Mouse (Mus musculus) myocyte (in vitro differentiated cells): Measurements from ENCODE around the gene Osbpl5. TPM values are rescaled to one million over a fixed set of nuclear protein-coding genes. Genes with fewer than 3 reads are reported as not detected.

Source experiments
- H3K27me3 ChIP-seq: one replicate; pipeline ENCODE4 v1.6.1; 2011; ENCODE audit not compliant: control insufficient read depth, insufficient read depth, insufficient read length
- H3K36me3 ChIP-seq: one replicate; pipeline ENCODE4 v1.6.1; 2011; ENCODE audit not compliant: control insufficient read depth, insufficient read depth
- H3K4me2 ChIP-seq: one replicate; pipeline ENCODE4 v1.6.1; 2011; ENCODE audit warnings: low read depth, control low read depth
- H3K4me3 ChIP-seq: one replicate; pipeline ENCODE4 v1.5.1; 2011; ENCODE audit warnings: mild to moderate bottlenecking, control low read depth, moderate library complexity
- H3K79me2 ChIP-seq: one replicate; pipeline ENCODE4 v1.6.1; 2011; ENCODE audit not compliant: control insufficient read depth, insufficient read depth
- H3ac ChIP-seq: one replicate; pipeline ENCODE4 v1.6.1; 2011; ENCODE audit not compliant: control insufficient read depth, insufficient read length
- CEBPB ChIP-seq: IDR thresholded peaks from 2 replicates; pipeline ENCODE4 v1.6.1; 2011; ENCODE audit warnings: mild to moderate bottlenecking, moderate library complexity; ENCODE audit not compliant: poor library complexity, insufficient read depth, severe bottlenecking
- E2F4 ChIP-seq: IDR thresholded peaks from one replicate; pipeline ENCODE4 v1.6.1; 2011; ENCODE audit warnings: mild to moderate bottlenecking, control low read depth, moderate library complexity; ENCODE audit not compliant: insufficient read depth
- MAX ChIP-seq: IDR thresholded peaks from one replicate; pipeline ENCODE4 v1.6.1; 2011; ENCODE audit warnings: low read depth, mild to moderate bottlenecking, control low read depth
- MYOD1 ChIP-seq, 3 experiments: IDR thresholded peaks; one replicate each; pipeline ENCODE4 v1.6.1; 2011; ENCODE audit warnings: control low read depth in 2 of 3, low read depth in 2 of 3, mild to moderate bottlenecking in 2 of 3, moderate library complexity in 1 of 3; ENCODE audit not compliant: insufficient read length in 2 of 3, control insufficient read depth in 1 of 3
- MYOG ChIP-seq, 3 experiments: IDR thresholded peaks; one replicate each; pipeline ENCODE4 v1.6.1; 2011; ENCODE audit warnings: control low read depth in 2 of 3, low read depth in 2 of 3, mild to moderate bottlenecking in 2 of 3; ENCODE audit not compliant: insufficient read length in 2 of 3, control insufficient read depth in 1 of 3, insufficient read depth in 1 of 3
- POLR2A ChIP-seq: IDR thresholded peaks from one replicate; pipeline ENCODE4 v1.6.1; 2011; ENCODE audit warnings: low read depth, mild to moderate bottlenecking, control low read depth, moderate library complexity; ENCODE audit not compliant: insufficient read length
- POLR2AphosphoS2 ChIP-seq: IDR thresholded peaks from one replicate; pipeline ENCODE4 v1.6.1; 2011; ENCODE audit warnings: low read depth, control low read depth; ENCODE audit not compliant: insufficient read length
- REST ChIP-seq: IDR thresholded peaks from one replicate; pipeline ENCODE4 v1.6.1; 2011; ENCODE audit warnings: mild to moderate bottlenecking, control low read depth, moderate library complexity; ENCODE audit not compliant: insufficient read depth, insufficient read length
- SRF ChIP-seq: IDR thresholded peaks from one replicate; pipeline ENCODE4 v1.6.1; 2011; ENCODE audit warnings: low read depth; ENCODE audit not compliant: control insufficient read depth, insufficient read length
- TCF12 ChIP-seq: IDR thresholded peaks from one replicate; pipeline ENCODE4 v1.6.1; 2011; ENCODE audit warnings: mild to moderate bottlenecking, control low read depth; ENCODE audit not compliant: poor library complexity, insufficient read depth, severe bottlenecking
- TCF3 ChIP-seq: IDR thresholded peaks from one replicate; pipeline ENCODE4 v1.6.1; 2011; ENCODE audit warnings: low read depth, control low read depth; ENCODE audit not compliant: insufficient read length
- USF1 ChIP-seq: IDR thresholded peaks from one replicate; pipeline ENCODE4 v1.6.1; 2011; ENCODE audit warnings: low read depth, mild to moderate bottlenecking, control low read depth, moderate library complexity
- polyA plus RNA-seq: library from polyadenylated mRNA; unstranded; fragments of >200 nt; fragmentation: generic; extraction: Trizol; gene quantifications from one replicate; pipeline ENCODE4 v1.2.1, GENCODE M21; 2012; ENCODE audit warnings: missing spikeins

Osbpl5 gene
- polyA plus RNA-seq, 1 experiment = 49.6 TPM

DNA sequence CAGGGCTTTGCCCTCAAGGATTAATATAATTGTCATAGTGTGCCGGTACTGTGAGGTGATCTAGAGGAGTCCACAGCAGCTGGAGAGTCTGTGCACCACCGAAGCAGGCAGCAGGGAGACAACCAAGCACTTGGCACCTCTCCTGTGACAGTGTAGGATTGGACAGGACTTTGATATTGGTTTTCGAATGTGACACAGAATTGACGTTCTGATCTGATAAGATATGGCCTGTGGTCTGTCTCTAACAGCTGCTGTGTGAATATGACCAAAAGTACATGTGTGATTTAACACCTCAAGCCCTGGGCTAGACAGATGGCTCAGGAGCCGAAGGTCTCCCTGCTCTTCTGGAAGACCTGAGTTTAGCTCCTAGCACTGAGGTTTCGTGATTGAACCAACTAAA, 11.5 kb upstream of the Osbpl5 start:
- H3K36me3 ChIP-seq = no peaks in the 10 kb centered on the region

DNA sequence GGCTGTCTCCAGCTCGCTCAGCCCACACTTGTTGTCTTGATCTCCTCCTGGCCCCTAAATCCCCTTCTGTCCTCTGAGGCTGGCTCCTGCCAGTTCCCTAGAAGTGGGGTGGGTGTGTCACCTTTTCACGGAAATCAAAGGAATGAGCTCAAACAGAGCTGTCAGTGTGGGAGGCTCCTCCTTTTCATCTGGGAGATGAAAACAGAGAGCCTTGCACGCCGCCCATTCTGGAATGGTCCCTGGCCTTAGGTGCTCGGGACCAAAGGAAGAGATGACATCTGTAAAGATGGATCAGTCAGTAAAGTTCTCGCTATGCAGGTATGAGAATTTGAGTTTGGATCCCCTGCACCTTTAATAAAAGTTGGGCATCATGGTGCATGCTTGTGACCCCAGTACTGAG, 10.1 kb upstream of the Osbpl5 start, which contains the start of gene Mrgprg:
Gene Mrgprg (minus strand): TSS at position 101 of the 400 bp plus-strand sequence.
- no peak within 1 kb of the TSS for H3ac ChIP-seq
- H3K4me2 ChIP-seq = no peak within 1 kb of the TSS
- no peaks in the 10 kb centered on the region for H3K79me2 ChIP-seq
- TF ChIP-seq REST = no peak
- no peak for TF ChIP-seq E2F4
- TF ChIP-seq MYOG (IDR thresholded peaks at IDR 0.05; ENCODE audit: control insufficient read depth in 1 of 3, insufficient read depth in 1 of 3, insufficient read length in 2 of 3, low read depth in 2 of 3) = no peak
- no peak for TF ChIP-seq CEBPB
- no peak for TF ChIP-seq MYOD1 (IDR thresholded peaks at IDR 0.05; ENCODE audit: control insufficient read depth in 1 of 3, insufficient read length in 2 of 3, low read depth in 2 of 3)
- TF ChIP-seq SRF = no peak
- TF ChIP-seq TCF12 = no peak
- no peak for TF ChIP-seq MAX
- no peak for TF ChIP-seq TCF3
- TF ChIP-seq POLR2AphosphoS2 = no peak
- no peak for TF ChIP-seq USF1
- no peak for TF ChIP-seq POLR2A
- peaks cover 8% of the 10 kb centered on the region for H3K27me3 ChIP-seq
- no peak within 1 kb of the TSS for H3K4me3 ChIP-seq
- H3K36me3 ChIP-seq = no peaks in the 10 kb centered on the region

More for the DNA sequence above, 11.5 kb upstream of the Osbpl5 start:
- H3K4me3 ChIP-seq = no peak overlapping the region
- TF ChIP-seq POLR2AphosphoS2 (no peak), MYOD1 (IDR thresholded peaks at IDR 0.05; ENCODE audit: control insufficient read depth in 1 of 3, insufficient read length in 2 of 3, low read depth in 2 of 3) (no peak), SRF (no peak), MYOG (IDR thresholded peaks at IDR 0.05; ENCODE audit: control insufficient read depth in 1 of 3, insufficient read depth in 1 of 3, insufficient read length in 2 of 3, low read depth in 2 of 3) (no peak), TCF3 (no peak), USF1 (no peak), REST (no peak), POLR2A (no peak), E2F4 (no peak), MAX (no peak)
- H3ac ChIP-seq = no peak overlapping the region
- H3K27me3 ChIP-seq = peaks cover 8% of the 10 kb centered on the region
- H3K4me2 ChIP-seq = no peak overlapping the region
- H3K79me2 ChIP-seq = no peaks in the 10 kb centered on the region

- H3K27me3 ChIP-seq = peaks cover 8% of the 10 kb centered on the region
- TF ChIP-seq POLR2A = no peak
- TF ChIP-seq E2F4 = no peak
- TF ChIP-seq MYOG (IDR thresholded peaks at IDR 0.05; ENCODE audit: control insufficient read depth in 1 of 3, insufficient read depth in 1 of 3, insufficient read length in 2 of 3, low read depth in 2 of 3) = no peak
- no peak for TF ChIP-seq TCF3
- TF ChIP-seq MAX = no peak
- TF ChIP-seq SRF = no peak
- no peak for TF ChIP-seq POLR2AphosphoS2
- no peaks in the 10 kb centered on the region for H3K36me3 ChIP-seq
Measured at GRCm38 (mm10) chr7:143764876-143765530, 8.2 kb upstream of the Osbpl5 start.

DNA sequence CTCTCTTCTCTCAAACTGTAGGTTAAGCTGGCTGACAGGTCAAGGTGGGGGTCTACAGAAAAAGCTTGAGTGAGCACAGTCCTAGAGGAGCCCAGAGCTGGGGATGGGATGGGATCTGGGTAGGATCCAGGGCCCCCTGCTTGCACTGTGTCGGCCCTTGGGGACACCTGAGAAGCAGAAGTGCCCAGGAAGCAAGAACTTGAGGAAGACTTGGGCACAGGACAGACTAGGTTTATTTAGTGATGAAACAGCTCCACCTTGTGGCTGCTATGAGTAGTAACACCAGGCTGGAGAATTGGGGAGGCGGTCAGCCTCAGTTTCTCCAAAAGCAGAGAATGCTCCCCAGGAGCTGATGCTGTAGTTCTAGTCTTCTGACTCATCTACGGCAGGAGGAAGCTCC, 7.0 kb upstream of the Osbpl5 start:
- H3ac ChIP-seq = no peak overlapping the region
- no peak overlapping the region for H3K4me2 ChIP-seq
- no peaks in the 10 kb centered on the region for H3K79me2 ChIP-seq
- H3K4me3 ChIP-seq = no peak overlapping the region
- TF ChIP-seq CEBPB = no peak
- no peak for TF ChIP-seq MAX
- no peak for TF ChIP-seq TCF12
- no peak for TF ChIP-seq SRF
- no peak for TF ChIP-seq POLR2A
- TF ChIP-seq TCF3 = no peak
- no peak for TF ChIP-seq USF1
- TF ChIP-seq MYOD1 (IDR thresholded peaks at IDR 0.05; ENCODE audit: control insufficient read depth in 1 of 3, insufficient read length in 2 of 3, low read depth in 2 of 3) = no peak
- TF ChIP-seq REST = no peak
- TF ChIP-seq POLR2AphosphoS2 = no peak
- no peak for TF ChIP-seq E2F4
- no peak for TF ChIP-seq MYOG (IDR thresholded peaks at IDR 0.05; ENCODE audit: control insufficient read depth in 1 of 3, insufficient read depth in 1 of 3, insufficient read length in 2 of 3, low read depth in 2 of 3)
- H3K27me3 ChIP-seq = peaks cover 8% of the 10 kb centered on the region
- H3K36me3 ChIP-seq = no peaks in the 10 kb centered on the region

More at GRCm38 (mm10) chr7:143764876-143765530, 8.2 kb upstream of the Osbpl5 start:
- no peak overlapping the region for H3K4me2 ChIP-seq
- no peak overlapping the region for H3ac ChIP-seq
- no peak overlapping the region for H3K4me3 ChIP-seq
- H3K79me2 ChIP-seq = no peaks in the 10 kb centered on the region
